26 mouse cellular contexts compared by ENCODE assay signal in genomic region chr5:136945084-136945483, GRCm38 (mm10). TPM values are rescaled to one million over a fixed set of nuclear protein-coding genes. Genes with fewer than 3 reads are reported as not detected.
"Had no signal": no experiment of that assay in that cellular context is flagged by ENCODE, and none has a peak within 500 bp of the region (broad histone marks: within the 10 kb centered on the region; RNA-seq: fewer than 3 reads in every experiment).

No protein-coding gene starts in this region.

- H3K9me3 ChIP-seq: heart, embryonic 13.5 days; heart, embryonic 15.5 days; hindbrain, embryonic 12.5 days; intestine, embryonic 15.5 days; limb, embryonic 10.5 days; limb, embryonic 12.5 days had no signal

- H3K27me3 ChIP-seq: heart, embryonic 13.5 days; heart, embryonic 15.5 days; hindbrain, embryonic 12.5 days; intestine, embryonic 15.5 days; limb, embryonic 12.5 days had no signal

- H3K9ac ChIP-seq: forebrain, postnatal 0 days; heart, embryonic 13.5 days; heart, embryonic 15.5 days; hindbrain, embryonic 12.5 days; hindbrain, embryonic 14.5 days; intestine, embryonic 15.5 days; limb, embryonic 12.5 days had no signal

- DNase-seq: forebrain, postnatal 0 days; gastrocnemius, postnatal 10 days; gastrocnemius, postnatal 36 days; heart, adult 11 months; heart, postnatal 14 days; heart, postnatal 36 days; kidney, adult 18-20 months; kidney, adult 8-10 months; kidney, postnatal 10 days; kidney, postnatal 25 days; kidney, postnatal 4 days; liver had no signal

- H3K27ac ChIP-seq: heart, embryonic 13.5 days; heart, embryonic 15.5 days; hindbrain, embryonic 12.5 days; hindbrain, embryonic 14.5 days; intestine, embryonic 15.5 days; layer of hippocampus, adult 2 months; left cerebral cortex, adult 2 months; limb, embryonic 10.5 days; limb, embryonic 12.5 days had no signal

- H3K4me3 ChIP-seq: heart, embryonic 13.5 days; heart, embryonic 15.5 days; hindbrain, embryonic 12.5 days; intestine, embryonic 15.5 days; layer of hippocampus, adult 2 months; left cerebral cortex, adult 2 months; limb, embryonic 10.5 days; limb, embryonic 12.5 days had no signal

- H3K36me3 ChIP-seq: heart, embryonic 13.5 days; heart, embryonic 15.5 days; hindbrain, embryonic 12.5 days; intestine, embryonic 15.5 days; limb, embryonic 10.5 days; limb, embryonic 12.5 days had no signal

- H3K4me1 ChIP-seq: hindbrain, embryonic 12.5 days; intestine, embryonic 15.5 days; limb, embryonic 10.5 days; limb, embryonic 12.5 days had no signal

- ATAC-seq: forebrain, postnatal 0 days; hindbrain, embryonic 16.5 days; inflammation-experienced regulatory T-cells, adult 6 months; intestine, embryonic 15.5 days; intestine, postnatal 0 days had no signal

RNA-seq across cellular contexts. Expression of gene Cldn15, which starts 21.3 kb away (rescaled TPM):
- total RNA-seq: layer of hippocampus, postnatal 10 days; left cerebral cortex, postnatal 36 days had no signal
- polyA plus RNA-seq: inflammation-experienced regulatory T-cells, adult 6 months had no signal
